Mouse (Mus musculus) lung, embryonic 15.5 days (tissue): ENCODE measurements around the gene Fgfr2. TPM values are rescaled to one million over a fixed set of nuclear protein-coding genes. Genes with fewer than 3 reads are reported as not detected.

Experiments used
- ATAC-seq: fragments of 200-750 bp; cut with Nextera tagmentation; 2 replicates; pipeline ENCODE4 v1.8.0; 2017; ENCODE audit warnings: moderate number of reproducible peaks, borderline replicate concordance; ENCODE audit not compliant: low FRiP score, low TSS enrichment; ENCODE audit errors: extremely low read depth
- H3K27ac ChIP-seq: fragments of 300-500 bp; sonication (generic); 2 replicates; pipeline ENCODE4 v1.5.1; 2015; ENCODE audit warnings: moderate library complexity, mild to moderate bottlenecking, inconsistent platforms
- H3K27me3 ChIP-seq: fragments of 300-500 bp; sonication (generic); 2 replicates; pipeline ENCODE4 v1.6.1; 2015; ENCODE audit warnings: inconsistent platforms
- H3K36me3 ChIP-seq: fragments of 300-500 bp; sonication (generic); 2 replicates; pipeline ENCODE4 v1.6.1; 2015; ENCODE audit warnings: inconsistent platforms
- H3K4me1 ChIP-seq: fragments of 300-500 bp; sonication (generic); 2 replicates; pipeline ENCODE4 v1.6.1; 2015; ENCODE audit warnings: inconsistent platforms
- H3K4me2 ChIP-seq: fragments of 300-500 bp; sonication (generic); 2 replicates; pipeline ENCODE4 v1.6.1; 2015; ENCODE audit warnings: inconsistent platforms, mild to moderate bottlenecking, moderate library complexity
- H3K4me3 ChIP-seq: fragments of 300-500 bp; sonication (generic); 2 replicates; pipeline ENCODE4 v1.5.1; 2015; ENCODE audit warnings: mild to moderate bottlenecking, inconsistent platforms
- H3K9ac ChIP-seq: fragments of 300-500 bp; sonication (generic); 2 replicates; pipeline ENCODE4 v1.6.1; 2015; ENCODE audit warnings: inconsistent platforms
- H3K9me3 ChIP-seq: fragments of 300-500 bp; sonication (generic); 2 replicates; pipeline ENCODE4 v1.6.1; 2016; ENCODE audit warnings: inconsistent platforms
- WGBS: fragments of 180-500 bp; shearing (Covaris S2); methylation state at CpG from one replicate; pipeline ENCODE4 v1.1.7; 2015; 5-methylcytosine and 5-hydroxymethylcytosine counted together
- polyA plus RNA-seq: library from polyadenylated mRNA; unstranded; fragments of >200 nt; fragmentation: Nextera tagmentation; extraction: Ambion mirVana; gene quantifications from 2 replicates; pipeline ENCODE4 v1.2.1, GENCODE M21; 2015

The Fgfr2 gene
- polyA plus RNA-seq, 1 experiment from 2014 or later, result 160 TPM

DNA sequence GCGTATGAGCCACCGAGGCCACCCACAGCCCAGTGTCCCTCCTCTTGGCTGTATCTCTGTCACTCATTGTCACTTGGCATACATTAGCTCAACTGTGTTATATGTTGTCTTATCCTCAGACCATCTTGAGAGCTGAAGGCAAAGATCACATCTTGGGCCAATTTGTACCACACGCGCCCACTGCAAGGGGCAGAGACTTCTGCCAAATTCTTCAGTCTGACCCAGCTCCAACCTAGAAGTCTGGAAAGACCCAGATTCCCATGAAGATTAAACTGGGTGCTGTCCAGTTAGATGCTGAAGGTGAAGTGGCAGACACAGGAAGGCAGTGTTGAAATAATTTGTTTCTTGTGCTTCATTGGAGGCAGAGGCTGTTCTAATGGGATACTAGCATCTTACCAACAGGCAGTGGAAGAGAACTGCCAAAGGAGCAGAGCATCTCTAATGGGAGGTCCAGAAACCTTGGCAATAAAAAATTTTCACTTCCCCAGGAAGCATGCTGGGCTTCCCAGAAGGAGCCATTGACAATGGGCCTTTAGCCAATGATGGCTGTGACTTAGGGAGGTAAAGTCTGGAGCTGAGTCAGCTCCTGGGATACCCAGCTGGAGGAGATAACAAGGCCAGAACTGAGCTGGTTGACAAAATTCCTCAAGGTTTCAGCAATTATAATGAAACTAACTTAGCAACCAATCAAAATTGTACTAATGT, 514.7 kb downstream of the Fgfr2 start:
- whole genome bisulfite sequencing, result 87% methylated on average over 4 of the region's 4 CpGs
- H3K4me2 ChIP-seq, result no peak overlapping the region
- no peak for ATAC-seq
- no peaks in the 10 kb centered on the region for H3K9me3 ChIP-seq
- no peaks in the 10 kb centered on the region for H3K36me3 ChIP-seq
- H3K27me3 ChIP-seq, result peaks cover 14% of the 10 kb centered on the region; the same call in 1 of the 2 replicates
- H3K4me1 ChIP-seq, result peaks cover 4% of the 10 kb centered on the region; the same call in 1 of the 2 replicates
- no peak overlapping the region for H3K9ac ChIP-seq
- H3K27ac ChIP-seq, result no peak overlapping the region
- no peak overlapping the region for H3K4me3 ChIP-seq

DNA sequence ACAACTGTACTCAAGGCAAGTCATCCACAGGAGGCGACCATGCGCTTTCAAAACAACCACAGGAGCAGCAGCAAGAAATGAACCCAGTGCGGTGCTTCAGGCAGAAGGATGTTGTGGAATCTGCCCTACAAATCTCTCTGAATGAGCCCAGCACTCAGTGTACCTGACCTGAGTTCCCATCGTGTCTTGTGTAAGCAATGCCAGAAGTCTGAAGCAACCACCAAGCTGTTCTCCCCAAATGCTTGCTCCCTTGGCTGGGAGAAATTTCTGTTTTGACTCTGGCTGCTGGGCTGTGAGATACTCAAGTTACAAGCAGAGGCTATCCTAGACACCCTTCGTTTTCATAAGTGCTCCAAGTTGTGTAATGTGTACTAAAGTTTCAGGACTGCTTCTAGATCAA, 517.5 kb downstream of the Fgfr2 start:
- H3K27me3 ChIP-seq, result peaks cover 42% of the 10 kb centered on the region
- no peaks in the 10 kb centered on the region for H3K36me3 ChIP-seq
- H3K9ac ChIP-seq, result no peak overlapping the region
- 45% methylated on average over 5 of the region's 5 CpGs for WGBS
- no peak overlapping the region for H3K4me3 ChIP-seq
- peaks cover under 1% of the 10 kb centered on the region; the same call in 1 of the 2 replicates for H3K4me1 ChIP-seq
- no peaks in the 10 kb centered on the region for H3K9me3 ChIP-seq
- H3K27ac ChIP-seq, result no peak overlapping the region
- H3K4me2 ChIP-seq, result no peak overlapping the region
- no peak for ATAC-seq

DNA sequence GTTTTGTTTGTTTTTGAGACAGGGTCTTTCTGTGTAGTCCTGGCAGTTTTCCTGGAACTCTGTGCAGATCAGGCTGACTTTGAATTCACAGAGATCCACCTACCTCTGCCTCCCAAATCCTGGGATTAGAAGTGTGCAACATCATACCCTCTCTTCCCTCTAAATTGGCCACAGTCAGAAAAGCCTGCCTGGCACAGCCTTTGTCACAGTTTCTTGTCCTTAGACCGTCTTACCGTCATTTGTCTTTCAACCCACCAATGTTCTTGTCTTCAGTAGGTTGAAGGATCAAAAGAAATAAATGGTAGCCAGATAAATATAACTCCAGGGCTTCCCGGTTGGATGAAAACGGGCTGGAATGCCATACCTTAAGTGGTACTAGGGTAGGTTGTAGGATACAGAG, 518.4 kb downstream of the Fgfr2 start:
- H3K4me3 ChIP-seq, result no peak overlapping the region
- ATAC-seq, result no peak
- no peak overlapping the region for H3K4me2 ChIP-seq
- no peak overlapping the region for H3K27ac ChIP-seq
- H3K4me1 ChIP-seq, result peaks cover 4% of the 10 kb centered on the region
- H3K36me3 ChIP-seq, result no peaks in the 10 kb centered on the region
- peaks cover 51% of the 10 kb centered on the region for H3K27me3 ChIP-seq
- H3K9me3 ChIP-seq, result no peaks in the 10 kb centered on the region
- no peak overlapping the region for H3K9ac ChIP-seq
- whole genome bisulfite sequencing, result 71% methylated on average over 4 of the region's 4 CpGs

DNA sequence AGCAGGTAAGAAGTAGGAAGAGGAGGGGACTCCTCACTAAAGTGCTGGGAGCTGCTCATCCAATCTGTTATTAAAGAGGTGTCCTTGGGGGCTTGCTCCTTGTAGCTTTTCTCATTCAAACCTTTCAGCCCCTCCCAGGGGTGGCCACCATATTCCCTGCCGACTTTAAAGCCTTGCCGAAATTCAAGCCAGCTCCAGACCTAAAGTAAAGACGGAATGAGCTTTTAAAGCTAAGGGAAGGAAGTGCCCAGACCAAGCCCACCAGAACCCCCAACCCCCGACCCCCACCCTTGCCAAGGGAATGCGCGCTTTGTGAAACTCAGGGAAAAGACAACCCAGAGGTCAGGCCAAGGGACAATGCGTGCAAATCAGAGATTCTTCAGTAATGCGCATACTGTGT, 522.2 kb downstream of the Fgfr2 start:
- no peak for ATAC-seq
- Histone ChIP-seq H3K27me3 (peaks cover 89% of the 10 kb centered on the region), H3K4me2 (no peak overlapping the region), H3K4me1 (peaks cover 33% of the 10 kb centered on the region), H3K27ac (no peak overlapping the region), H3K9ac (no peak overlapping the region), H3K9me3 (no peaks in the 10 kb centered on the region), H3K36me3 (no peaks in the 10 kb centered on the region), H3K4me3 (no peak overlapping the region)
- 10% methylated on average over 8 of the region's 8 CpGs for WGBS

DNA sequence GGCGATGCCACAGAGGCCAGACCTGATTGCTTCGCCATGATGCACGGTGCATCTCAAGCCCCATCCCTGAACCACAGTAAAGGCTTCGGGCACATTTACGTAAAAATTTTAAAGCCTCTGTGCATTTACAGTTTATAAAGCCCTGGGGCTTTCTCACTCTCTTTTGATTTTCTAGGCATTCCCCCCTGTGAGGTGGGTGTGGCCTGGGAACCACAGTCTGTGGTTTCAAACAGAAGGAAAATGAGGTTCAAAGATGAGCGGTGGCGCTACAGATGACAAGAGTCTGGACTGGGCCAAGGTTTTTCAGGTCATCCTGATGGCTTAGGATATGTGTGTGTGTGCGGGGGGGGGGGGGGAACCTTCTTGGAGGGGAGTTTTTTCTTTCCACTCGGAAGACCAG, 523.1 kb downstream of the Fgfr2 start:
- Histone ChIP-seq H3K4me2 (peak overlapping the region; percentile 73), H3K4me3 (peak overlapping the region; percentile 34), H3K9me3 (no peaks in the 10 kb centered on the region), H3K27ac (no peak overlapping the region), H3K9ac (no peak overlapping the region), H3K4me1 (peaks cover 33% of the 10 kb centered on the region), H3K36me3 (no peaks in the 10 kb centered on the region), H3K27me3 (peaks cover 98% of the 10 kb centered on the region)
- ATAC-seq, result no peak
- 1% methylated on average over 9 of the region's 9 CpGs for WGBS

DNA sequence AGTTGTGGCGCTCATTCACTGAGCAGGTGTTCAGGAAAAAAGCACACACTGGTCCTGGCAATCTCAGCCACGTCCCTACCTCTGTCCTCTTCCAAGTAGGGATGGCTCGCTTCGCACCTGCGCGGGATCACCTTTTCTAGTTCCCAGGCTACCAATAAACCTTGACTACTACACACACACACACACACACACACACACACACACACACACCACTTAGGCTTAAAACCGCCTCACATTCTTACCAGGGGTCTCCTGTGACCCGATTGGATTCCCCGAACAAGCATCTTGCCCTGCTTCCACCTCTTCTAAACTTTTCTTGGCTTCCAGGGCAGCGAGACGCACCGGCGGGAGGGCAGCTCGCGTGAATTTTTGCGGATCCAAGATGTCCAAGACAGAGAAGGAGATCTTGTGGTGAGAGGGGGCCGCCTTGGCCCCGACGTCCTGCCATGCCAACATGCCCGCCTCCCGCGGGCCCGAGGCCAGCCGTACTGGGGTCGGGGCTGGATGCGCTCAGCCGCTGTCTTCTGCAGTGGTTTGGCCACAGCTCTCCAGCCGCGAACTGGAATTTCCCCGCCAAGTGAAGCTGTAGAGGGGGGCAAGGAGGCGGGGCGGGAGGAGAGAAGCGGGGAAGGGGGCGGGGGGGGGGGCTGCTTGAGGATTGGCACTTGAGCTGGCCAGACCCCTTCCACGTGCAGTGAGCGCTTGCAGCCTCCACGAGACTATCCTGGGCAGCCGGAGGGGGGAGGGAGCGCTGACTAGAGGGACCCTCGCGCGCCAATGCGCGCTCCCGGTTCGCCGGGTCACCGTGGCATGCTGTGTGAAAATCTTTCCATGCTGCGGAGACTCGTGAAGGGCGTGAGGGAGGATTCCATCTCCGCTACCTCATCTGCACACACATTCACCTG, 523.8 kb downstream of the Fgfr2 start, which contains the start of gene Nkx1-2:
Gene Nkx1-2 (minus strand): TSS at position 567 of the 905 bp plus-strand sequence.
- Histone ChIP-seq H3K4me2 (peak within 1 kb of the TSS; percentile 73), H3K27ac (no peak within 1 kb of the TSS), H3K9ac (no peak within 1 kb of the TSS), H3K9me3 (no peaks in the 10 kb centered on the region), H3K27me3 (peaks cover 97% of the 10 kb centered on the region), H3K4me1 (peaks cover 33% of the 10 kb centered on the region), H3K4me3 (peak within 1 kb of the TSS; percentile 34), H3K36me3 (no peaks in the 10 kb centered on the region)
- WGBS, result 1% methylated on average over 42 of the region's 52 CpGs
- ATAC-seq, result peak; percentile 49

DNA sequence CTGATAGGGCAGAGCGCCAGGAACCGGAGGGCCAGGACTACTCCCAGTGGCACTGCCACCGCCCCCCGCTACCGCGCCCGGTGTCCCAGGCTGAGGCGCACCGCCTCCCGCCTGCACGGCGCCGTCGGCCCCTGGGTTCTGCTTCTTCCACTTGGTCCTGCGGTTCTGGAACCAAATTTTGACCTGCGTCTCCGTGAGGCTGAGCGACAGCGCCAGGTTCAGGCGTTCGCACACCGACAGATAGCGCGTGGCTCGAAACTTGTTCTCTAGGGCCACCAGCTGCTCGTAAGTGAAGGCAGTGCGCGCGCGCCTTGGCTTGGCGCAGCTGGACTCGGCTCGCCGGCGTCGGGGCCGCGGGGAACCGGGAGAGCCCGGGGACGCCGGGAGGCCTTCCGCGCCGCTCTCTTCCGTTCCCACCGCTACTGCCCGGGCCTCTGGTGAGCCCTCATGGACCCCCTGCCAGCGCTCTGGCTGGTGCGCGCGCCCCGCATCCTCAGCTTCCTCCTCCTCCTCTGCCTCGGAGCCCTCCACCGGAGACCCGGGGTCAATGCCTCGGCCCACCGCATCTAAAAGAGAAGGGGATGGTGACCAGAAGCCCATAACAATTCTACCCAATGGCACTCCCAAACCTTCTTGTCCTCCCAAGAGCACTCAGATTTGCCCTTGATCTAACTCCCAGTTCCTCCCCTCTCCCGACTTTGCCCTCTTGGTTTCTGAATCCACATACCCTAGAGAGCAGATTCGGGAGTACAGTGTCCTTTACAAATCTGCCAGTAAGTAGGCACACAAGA, 525.7 kb downstream of the Fgfr2 start:
- Histone ChIP-seq H3K36me3 (no peaks in the 10 kb centered on the region), H3K4me2 (peak overlapping the region; percentile 85), H3K9me3 (no peaks in the 10 kb centered on the region), H3K4me1 (peaks cover 33% of the 10 kb centered on the region), H3K27ac (no peak overlapping the region), H3K4me3 (peak overlapping the region; percentile 42), H3K27me3 (peaks cover 80% of the 10 kb centered on the region), H3K9ac (peak overlapping the region; percentile 20; the same call in 1 of the 2 replicates)
- under 1% methylated on average over 60 of the region's 60 CpGs for whole genome bisulfite sequencing
- ATAC-seq, result no peak

DNA sequence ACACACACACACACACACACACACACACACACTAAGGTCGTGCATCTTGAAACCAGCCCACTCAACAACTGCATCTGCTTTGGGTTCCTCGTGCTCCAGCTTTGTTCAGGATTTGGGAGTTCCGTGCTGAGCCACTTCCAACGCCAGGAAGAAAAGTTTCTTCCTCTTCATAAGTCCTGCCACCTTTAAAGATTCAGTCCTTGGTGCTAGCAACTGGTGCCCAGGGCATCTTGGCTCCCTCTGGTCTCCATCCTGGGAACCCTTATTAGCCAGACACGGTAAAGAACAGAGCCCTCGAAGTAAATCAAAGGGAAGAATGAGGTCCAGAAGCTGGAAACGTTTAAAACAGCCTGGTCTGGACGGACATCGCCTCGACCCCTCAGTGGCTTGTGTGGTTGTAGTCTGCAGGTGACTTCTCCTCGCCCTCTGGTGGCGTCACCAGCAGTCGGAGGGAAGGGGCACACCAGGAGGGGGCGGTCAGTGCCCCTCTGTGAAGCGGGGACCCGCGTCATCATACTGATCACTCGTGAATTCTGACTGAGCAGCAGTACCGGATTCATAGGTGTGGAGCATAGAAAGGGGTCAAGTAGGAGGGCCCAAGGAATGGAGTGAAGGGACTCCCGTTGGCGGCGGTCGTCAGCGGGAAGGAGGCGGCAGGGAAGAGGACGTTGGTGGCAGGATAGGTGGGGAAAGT, 526.4 kb downstream of the Fgfr2 start:
- peaks cover 72% of the 10 kb centered on the region for H3K27me3 ChIP-seq
- ATAC-seq, result no peak
- no peak overlapping the region; the same call in 1 of the 2 replicates for H3K9ac ChIP-seq
- H3K27ac ChIP-seq, result no peak overlapping the region
- no peaks in the 10 kb centered on the region for H3K36me3 ChIP-seq
- H3K4me1 ChIP-seq, result peaks cover 33% of the 10 kb centered on the region
- 8% methylated on average over 26 of the region's 26 CpGs for WGBS
- H3K9me3 ChIP-seq, result no peaks in the 10 kb centered on the region
- H3K4me3 ChIP-seq, result peak overlapping the region; percentile 42
- H3K4me2 ChIP-seq, result peak overlapping the region; percentile 85

DNA sequence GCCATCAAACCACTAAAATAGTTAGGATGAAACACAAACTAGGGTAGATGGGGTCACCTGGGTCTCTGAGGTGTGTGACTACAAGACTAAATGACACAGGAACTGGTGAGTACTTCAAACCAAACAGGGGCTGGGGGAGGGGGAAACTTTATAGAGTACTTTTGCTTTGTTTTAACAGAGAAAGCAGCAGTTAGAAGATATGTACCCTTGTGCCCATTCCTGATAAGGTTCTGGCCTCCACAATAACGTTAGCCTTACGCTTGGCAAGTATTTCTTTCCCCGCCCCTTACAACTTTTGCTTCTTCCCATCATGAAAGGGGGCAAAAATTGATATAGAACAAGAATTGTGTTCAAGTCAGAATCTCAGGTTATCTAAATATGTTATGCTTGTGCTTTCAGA, 527.4 kb downstream of the Fgfr2 start:
- H3K9me3 ChIP-seq, result no peaks in the 10 kb centered on the region
- H3K36me3 ChIP-seq, result no peaks in the 10 kb centered on the region
- no peak overlapping the region for H3K27ac ChIP-seq
- peaks cover 63% of the 10 kb centered on the region for H3K27me3 ChIP-seq
- no peak overlapping the region for H3K4me3 ChIP-seq
- H3K4me1 ChIP-seq, result peaks cover 33% of the 10 kb centered on the region
- WGBS, result 61% methylated on average over 3 of the region's 3 CpGs
- no peak overlapping the region for H3K9ac ChIP-seq
- no peak for ATAC-seq
- H3K4me2 ChIP-seq, result no peak overlapping the region

DNA sequence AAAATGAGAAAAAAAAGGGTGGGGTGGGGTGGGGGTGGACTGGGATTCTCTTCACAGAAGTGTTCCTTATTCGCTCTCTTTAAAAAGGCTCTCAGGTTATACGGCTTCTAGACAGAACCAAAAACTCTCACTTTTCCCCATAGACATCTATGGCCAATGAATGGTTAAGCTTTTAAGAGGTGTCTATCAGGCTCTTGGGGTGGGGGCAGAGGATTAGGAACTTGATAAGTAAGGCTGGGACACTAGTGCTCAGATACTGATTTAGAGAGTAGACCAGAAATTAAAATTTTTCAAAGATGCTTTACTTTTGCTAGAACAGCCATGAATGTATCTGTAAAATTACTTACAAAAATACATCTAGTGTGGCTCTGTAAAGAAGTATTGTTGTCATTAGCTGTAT, 528.8 kb downstream of the Fgfr2 start:
- WGBS, result 95% methylated on average over 2 of the region's 2 CpGs
- Histone ChIP-seq H3K27me3 (peaks cover 49% of the 10 kb centered on the region), H3K9ac (no peak overlapping the region), H3K9me3 (no peaks in the 10 kb centered on the region), H3K27ac (no peak overlapping the region), H3K36me3 (no peaks in the 10 kb centered on the region), H3K4me1 (peaks cover 25% of the 10 kb centered on the region), H3K4me3 (no peak overlapping the region), H3K4me2 (no peak overlapping the region)
- ATAC-seq, result no peak

DNA sequence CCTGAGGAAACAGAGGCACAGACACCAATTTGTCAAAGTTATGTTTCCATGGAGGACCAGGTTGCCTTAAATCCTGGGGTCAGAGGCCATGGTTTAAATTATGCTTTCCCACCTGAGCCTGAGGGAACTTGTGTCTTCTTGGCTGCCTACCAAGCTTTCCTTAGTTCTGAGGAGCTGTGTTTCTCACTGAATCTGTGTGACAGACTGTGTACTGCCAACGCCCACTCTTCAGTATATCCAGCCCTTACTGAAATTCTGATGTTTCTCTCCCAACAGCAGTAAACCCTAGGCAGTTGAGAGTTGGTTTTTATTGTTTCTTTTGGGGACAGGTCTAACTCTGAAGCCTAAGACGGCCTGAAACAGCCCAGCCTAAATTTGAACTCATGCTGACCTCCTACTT, 529.4 kb downstream of the Fgfr2 start:
- 72% methylated on average over 2 of the region's 2 CpGs for WGBS

More for the DNA sequence above, 529.4 kb downstream of the Fgfr2 start:
- ATAC-seq, result no peak
- H3K4me1 ChIP-seq, result peaks cover 19% of the 10 kb centered on the region
- H3K9me3 ChIP-seq, result no peaks in the 10 kb centered on the region
- peaks cover 43% of the 10 kb centered on the region for H3K27me3 ChIP-seq
- H3K4me3 ChIP-seq, result no peak overlapping the region
- no peak overlapping the region for H3K4me2 ChIP-seq
- H3K36me3 ChIP-seq, result no peaks in the 10 kb centered on the region
- no peak overlapping the region for H3K9ac ChIP-seq
- H3K27ac ChIP-seq, result no peak overlapping the region
